Mouse (Mus musculus) intestine, embryonic 14.5 days (tissue): ENCODE results near the gene Calr. TPM values are rescaled to one million over a fixed set of nuclear protein-coding genes. Genes with fewer than 3 reads are reported as not detected.
A peak's percentile ranks its signal among the peaks of the same experiment; 100 is the strongest.

Experiments
- ATAC-seq: fragments of 200-750 bp; cut with Nextera tagmentation; replicated peaks from 2 replicates; pipeline ENCODE4 v1.8.0; 2017; ENCODE audit warnings: low read depth, moderate number of reproducible peaks, moderate TSS enrichment, moderate library complexity; ENCODE audit not compliant: low FRiP score, low TSS enrichment
- DNase-seq: peaks from one replicate; pipeline ENCODE4 v3.0.0-alpha.2; 2018; ENCODE audit warnings: low spot score
- H3K27ac ChIP-seq: fragments of 300-500 bp; sonication (generic); 2 replicates; pipeline ENCODE4 v1.5.1; 2014; ENCODE audit warnings: low read depth, mild to moderate bottlenecking, control low read depth
- H3K27me3 ChIP-seq: fragments of 300-500 bp; sonication (generic); replicated peaks from 2 replicates; pipeline ENCODE4 v1.6.1; 2014; ENCODE audit warnings: low read length, control low read depth; ENCODE audit not compliant: control insufficient read depth, insufficient read depth
- H3K36me3 ChIP-seq: fragments of 300-500 bp; sonication (generic); 2 replicates; pipeline ENCODE4 v1.6.1; 2014; ENCODE audit warnings: low read length, control low read depth; ENCODE audit not compliant: control insufficient read depth, insufficient read depth
- H3K4me1 ChIP-seq: fragments of 300-500 bp; sonication (generic); replicated peaks from 2 replicates; pipeline ENCODE4 v1.6.1; 2014; ENCODE audit warnings: low read length, control low read depth, mixed read lengths; ENCODE audit not compliant: control insufficient read depth, insufficient read depth
- H3K4me2 ChIP-seq: fragments of 300-500 bp; sonication (generic); 2 replicates; pipeline ENCODE4 v1.6.1; 2014; ENCODE audit warnings: low read length
- H3K4me3 ChIP-seq: fragments of 300-500 bp; sonication (generic); 2 replicates; pipeline ENCODE4 v1.5.1; 2014; ENCODE audit warnings: low read depth, low read length, control low read depth, mixed read lengths
- H3K9ac ChIP-seq: fragments of 300-500 bp; sonication (generic); 2 replicates; pipeline ENCODE4 v1.6.1; 2014; ENCODE audit warnings: mild to moderate bottlenecking, low read length
- H3K9me3 ChIP-seq: fragments of 300-500 bp; sonication (generic); 2 replicates; pipeline ENCODE4 v1.6.1; 2016; ENCODE audit warnings: low read length, control low read depth; ENCODE audit not compliant: control insufficient read depth
- WGBS: fragments of 180-500 bp; shearing (Covaris S2); extraction: QIAGEN DNeasy Blood & Tissue Kit; methylation state at CpG from one replicate; pipeline ENCODE4 v1.1.7; 2014; 5-methylcytosine and 5-hydroxymethylcytosine counted together
- microRNA-seq: library from miRNA; unstranded; fragments of <30 nt; microRNA quantifications from one replicate; pipeline ENCODE4, GENCODE M21; 2016
- polyA plus RNA-seq: library from polyadenylated mRNA; unstranded; fragments of >200 nt; fragmentation: Nextera tagmentation; extraction: Ambion mirVana; gene quantifications from 2 replicates; pipeline ENCODE4 v1.2.1, GENCODE M21; 2014

Gene Calr
- polyA plus RNA-seq, 1 experiment from 2014 or later, result 823 TPM

DNA sequence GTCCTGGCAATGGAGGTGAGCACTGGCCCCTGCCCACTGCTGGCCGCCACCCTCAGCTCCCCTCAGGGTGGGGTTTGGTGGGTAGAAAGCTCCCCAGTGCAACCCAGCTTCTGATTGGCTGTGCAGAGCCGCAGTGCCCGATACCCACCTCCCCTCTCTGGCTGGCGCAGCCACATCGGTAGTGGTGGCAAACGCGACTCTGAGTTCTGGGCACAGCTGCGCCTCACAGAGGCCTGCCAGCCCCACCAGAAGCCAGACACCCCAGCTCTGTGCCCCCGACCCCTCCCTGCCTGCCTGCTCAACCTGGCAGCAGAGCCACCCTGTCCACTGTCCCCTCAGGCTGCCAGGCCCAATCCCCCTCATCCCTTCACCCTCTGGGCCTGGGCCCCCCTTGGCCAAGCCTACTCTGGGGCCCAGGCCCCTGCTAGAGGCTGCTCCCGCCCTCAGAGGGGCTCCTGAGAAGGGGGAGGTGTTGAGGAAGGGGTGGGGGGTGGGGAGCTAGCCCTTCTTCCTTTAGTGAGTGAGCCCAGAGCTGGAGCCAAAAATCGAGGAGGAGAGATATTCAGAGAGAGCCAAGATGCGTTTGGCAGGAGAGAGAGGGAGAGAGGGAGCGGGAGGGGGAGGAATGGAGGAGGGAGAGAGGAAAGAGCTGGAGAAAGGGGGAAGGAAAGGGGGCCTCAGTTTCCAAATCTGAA is 52.8 kb downstream of the Calr start:
- Histone ChIP-seq H3K4me1 (peaks cover 3% of the 10 kb centered on the region; the same call in 1 of the 2 replicates), H3K4me3 (no peak overlapping the region), H3K27ac (no peak overlapping the region; the same call in 1 of the 2 replicates), H3K36me3 (no peaks in the 10 kb centered on the region), H3K9me3 (no peaks in the 10 kb centered on the region), H3K27me3 (peaks cover 88% of the 10 kb centered on the region), H3K4me2 (0 out of 2 replicates have a peak overlapping the region, but pooled peaks have one; percentile 1), H3K9ac (no peak overlapping the region; the same call in 1 of the 2 replicates)
- 52% methylated on average over 13 of the region's 13 CpGs for WGBS
- DNase-seq (no peak), ATAC-seq (0 out of 2 replicates have a peak, but pooled peaks have one; percentile 18)

DNA sequence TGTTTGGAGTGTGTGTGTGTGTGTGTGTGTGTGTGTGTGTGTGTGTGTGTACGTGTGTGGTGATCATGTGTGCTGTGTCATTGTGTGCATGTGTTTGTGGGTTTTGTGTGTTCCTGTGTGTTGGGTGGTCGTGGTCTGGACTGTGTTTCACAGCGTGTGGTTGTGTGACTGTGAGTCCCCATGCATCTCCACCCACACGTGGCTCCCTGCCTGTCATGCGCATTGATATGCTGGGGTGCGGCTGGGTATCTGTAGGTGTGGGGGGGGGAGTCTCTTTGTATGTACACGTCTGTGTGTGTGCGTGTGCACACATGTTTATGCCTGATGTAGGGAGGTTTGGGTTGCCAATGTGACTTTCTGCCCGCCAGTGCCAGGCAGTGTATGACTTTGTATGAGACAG is 53.6 kb downstream of the Calr start:
- Histone ChIP-seq H3K4me1 (no peaks in the 10 kb centered on the region; the same call in 1 of the 2 replicates), H3K4me2 (no peak overlapping the region), H3K9me3 (no peaks in the 10 kb centered on the region), H3K9ac (no peak overlapping the region), H3K27me3 (peaks cover 88% of the 10 kb centered on the region), H3K36me3 (no peaks in the 10 kb centered on the region), H3K27ac (no peak overlapping the region), H3K4me3 (no peak overlapping the region)
- DNase-seq, result no peak
- WGBS, result 77% methylated on average over 9 of the region's 9 CpGs
- no peak for ATAC-seq

DNA sequence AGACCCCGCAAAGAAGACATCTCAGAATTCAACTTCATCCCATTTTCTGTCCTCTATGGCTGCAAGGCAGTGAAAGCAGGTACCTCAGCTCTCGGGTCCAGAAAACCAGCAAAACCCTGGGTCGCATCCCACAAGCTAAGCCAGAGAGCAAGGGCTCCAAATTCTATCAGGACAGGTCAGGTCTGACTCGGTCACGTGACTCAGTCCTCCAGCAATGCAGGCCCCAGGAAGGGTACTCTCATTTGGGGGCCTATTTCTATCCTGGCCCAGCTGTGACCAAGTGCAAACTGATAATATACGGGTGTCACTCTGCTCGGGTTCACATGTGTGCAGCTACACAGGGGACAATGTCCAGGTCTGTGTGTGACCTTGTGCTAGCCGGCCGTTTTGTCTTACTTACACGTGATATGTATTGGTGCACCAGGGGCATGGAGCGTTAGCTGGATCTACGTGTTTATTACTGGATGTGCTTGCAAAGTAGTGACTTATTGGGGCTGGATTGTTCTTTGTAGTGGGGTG is 54.2 kb downstream of the Calr start:
- 80% methylated on average over 12 of the region's 12 CpGs for WGBS
- no peak overlapping the region for H3K9ac ChIP-seq
- H3K27ac ChIP-seq, result no peak overlapping the region
- H3K36me3 ChIP-seq, result no peaks in the 10 kb centered on the region
- DNase-seq (no peak), ATAC-seq (no peak)
- H3K4me1 ChIP-seq, result no peaks in the 10 kb centered on the region; the same call in 1 of the 2 replicates
- H3K9me3 ChIP-seq, result no peaks in the 10 kb centered on the region
- H3K4me2 ChIP-seq, result no peak overlapping the region
- H3K4me3 ChIP-seq, result no peak overlapping the region
- H3K27me3 ChIP-seq, result peaks cover 88% of the 10 kb centered on the region

Small RNA genes lying within 50 kb of the gene (microRNA-seq; reads per million reads assigned to microRNA genes)
- gene Mir7069, result 2.5 reads per million, percentile 26 among the genes with 10 or more reads in this experiment

Other genes with a start within 250 kb of the Calr start
- 73.2 and 75.5 TPM in 2 replicates for gene Ier2, start 184.1 kb downstream of the Calr start, polyA plus RNA-seq
- 85.9 and 87.0 TPM in 2 replicates for gene Trmt1, start 160.6 kb downstream of the Calr start, polyA plus RNA-seq
- gene Nacc1, start 159.1 kb downstream of the Calr start, polyA plus RNA-seq, result 23.7 and 25.0 TPM in 2 replicates
- 4.3 and 5.2 TPM in 2 replicates for gene Lyl1, start 145.5 kb downstream of the Calr start, polyA plus RNA-seq
- gene G430095P16Rik, start 123.9 kb downstream of the Calr start, polyA plus RNA-seq, result 3.3 and 4.1 TPM in 2 replicates
- 12.8 and 14.4 TPM in 2 replicates for gene Nfix, start 46.6 kb downstream of the Calr start, polyA plus RNA-seq
- 5.2 and 5.4 TPM in 2 replicates for gene Dand5, start 24.1 kb downstream of the Calr start, polyA plus RNA-seq
- 57.8 and 60.8 TPM in 2 replicates for gene Gadd45gip1, start 15.4 kb downstream of the Calr start, polyA plus RNA-seq
- gene Rad23a, start 6.3 kb downstream of the Calr start, polyA plus RNA-seq, result 126 and 129 TPM in 2 replicates
- gene Farsa, start 10.1 kb upstream of the Calr start, polyA plus RNA-seq, result 89.0 TPM in 2 replicates
- 67.9 and 68.9 TPM in 2 replicates for gene Syce2, start 25.2 kb upstream of the Calr start, polyA plus RNA-seq
- 35.7 and 37.8 TPM in 2 replicates for gene Gcdh, start 47.0 kb upstream of the Calr start, polyA plus RNA-seq
- gene Klf1, start 55.0 kb upstream of the Calr start, polyA plus RNA-seq, result 0.77 and 1.8 TPM in 2 replicates
- gene Dnase2a, start 61.6 kb upstream of the Calr start, polyA plus RNA-seq, result 8.3 and 8.6 TPM in 2 replicates
- 2.3 and 2.6 TPM in 2 replicates for gene Mast1, start 90.4 kb upstream of the Calr start, polyA plus RNA-seq
- gene Rtbdn, start 100.1 kb upstream of the Calr start, polyA plus RNA-seq, result 0.09 TPM in 1 of 2 replicates, not detected in the other
- not detected in 2 replicates for gene Gm49661, start 122.5 kb upstream of the Calr start, polyA plus RNA-seq
- 771 and 821 TPM in 2 replicates for gene Prdx2, start 122.7 kb upstream of the Calr start, polyA plus RNA-seq
- gene Rnaseh2a, start 122.8 kb upstream of the Calr start, polyA plus RNA-seq, result 132 and 141 TPM in 2 replicates
- gene Junb, start 131.8 kb upstream of the Calr start, polyA plus RNA-seq, result 14.4 and 17.2 TPM in 2 replicates
- gene Hook2, start 143.7 kb upstream of the Calr start, polyA plus RNA-seq, result 36.0 and 40.7 TPM in 2 replicates
- gene Best2, start 167.6 kb upstream of the Calr start, polyA plus RNA-seq, result not detected in 2 replicates
- gene Asna1, start 178.3 kb upstream of the Calr start, polyA plus RNA-seq, result 95.9 and 105 TPM in 2 replicates
- 115 and 143 TPM in 2 replicates for gene Trir, start 179.9 kb upstream of the Calr start, polyA plus RNA-seq
- 15.5 and 15.7 TPM in 2 replicates for gene Tnpo2, start 190.0 kb upstream of the Calr start, polyA plus RNA-seq
- 26.2 and 26.9 TPM in 2 replicates for gene Fbxw9, start 213.1 kb upstream of the Calr start, polyA plus RNA-seq
- gene Gm5741, start 221.0 kb upstream of the Calr start, polyA plus RNA-seq, result 0.71 TPM in 1 of 2 replicates, not detected in the other
- gene Dhps, start 224.8 kb upstream of the Calr start, polyA plus RNA-seq, result 63.8 and 67.5 TPM in 2 replicates
- gene Wdr83os, start 233.8 kb upstream of the Calr start, polyA plus RNA-seq, result 142 and 156 TPM in 2 replicates
- gene Wdr83, start 234.4 kb upstream of the Calr start, polyA plus RNA-seq, result 43.2 and 44.2 TPM in 2 replicates
- gene Man2b1, start 236.3 kb upstream of the Calr start, polyA plus RNA-seq, result 41.7 and 46.7 TPM in 2 replicates